Mouse (Mus musculus) intestine, embryonic 14.5 days (tissue): Measurements from ENCODE around the gene Sema5b. TPM values are rescaled to one million over a fixed set of nuclear protein-coding genes. Genes with fewer than 3 reads are reported as not detected.

Experiments used
- ATAC-seq: fragments of 200-750 bp; cut with Nextera tagmentation; replicated peaks from 2 replicates; pipeline ENCODE4 v1.8.0; 2017; ENCODE audit warnings: low read depth, moderate number of reproducible peaks, moderate TSS enrichment, moderate library complexity; ENCODE audit not compliant: low FRiP score, low TSS enrichment
- DNase-seq: peaks from one replicate; pipeline ENCODE4 v3.0.0-alpha.2; 2018; ENCODE audit warnings: low spot score
- H3K27ac ChIP-seq: fragments of 300-500 bp; sonication (generic); 2 replicates; pipeline ENCODE4 v1.5.1; 2014; ENCODE audit warnings: low read depth, mild to moderate bottlenecking, control low read depth
- H3K27me3 ChIP-seq: fragments of 300-500 bp; sonication (generic); replicated peaks from 2 replicates; pipeline ENCODE4 v1.6.1; 2014; ENCODE audit warnings: low read length, control low read depth; ENCODE audit not compliant: control insufficient read depth, insufficient read depth
- H3K36me3 ChIP-seq: fragments of 300-500 bp; sonication (generic); 2 replicates; pipeline ENCODE4 v1.6.1; 2014; ENCODE audit warnings: low read length, control low read depth; ENCODE audit not compliant: control insufficient read depth, insufficient read depth
- H3K4me1 ChIP-seq: fragments of 300-500 bp; sonication (generic); replicated peaks from 2 replicates; pipeline ENCODE4 v1.6.1; 2014; ENCODE audit warnings: low read length, control low read depth, mixed read lengths; ENCODE audit not compliant: control insufficient read depth, insufficient read depth
- H3K4me2 ChIP-seq: fragments of 300-500 bp; sonication (generic); 2 replicates; pipeline ENCODE4 v1.6.1; 2014; ENCODE audit warnings: low read length
- H3K4me3 ChIP-seq: fragments of 300-500 bp; sonication (generic); 2 replicates; pipeline ENCODE4 v1.5.1; 2014; ENCODE audit warnings: low read depth, low read length, control low read depth, mixed read lengths
- H3K9ac ChIP-seq: fragments of 300-500 bp; sonication (generic); 2 replicates; pipeline ENCODE4 v1.6.1; 2014; ENCODE audit warnings: mild to moderate bottlenecking, low read length
- H3K9me3 ChIP-seq: fragments of 300-500 bp; sonication (generic); 2 replicates; pipeline ENCODE4 v1.6.1; 2016; ENCODE audit warnings: low read length, control low read depth; ENCODE audit not compliant: control insufficient read depth
- WGBS: fragments of 180-500 bp; shearing (Covaris S2); extraction: QIAGEN DNeasy Blood & Tissue Kit; methylation state at CpG from one replicate; pipeline ENCODE4 v1.1.7; 2014; 5-methylcytosine and 5-hydroxymethylcytosine counted together
- polyA plus RNA-seq: library from polyadenylated mRNA; unstranded; fragments of >200 nt; fragmentation: Nextera tagmentation; extraction: Ambion mirVana; gene quantifications from 2 replicates; pipeline ENCODE4 v1.2.1, GENCODE M21; 2014

Gene Sema5b
- polyA plus RNA-seq, 1 experiment from 2014 or later, result 7.0 TPM

GRCm38 (mm10) chr16:35603729-35604522 is 63.0 kb downstream of the Sema5b start:
- Histone ChIP-seq H3K36me3 (no peaks in the 10 kb centered on the region), H3K4me3 (no peak overlapping the region), H3K4me1 (peaks cover 4% of the 10 kb centered on the region; the same call in 1 of the 2 replicates), H3K27me3 (no peaks in the 10 kb centered on the region), H3K27ac (no peak overlapping the region), H3K4me2 (no peak overlapping the region), H3K9me3 (no peaks in the 10 kb centered on the region), H3K9ac (no peak overlapping the region)
- WGBS, result 56% methylated on average over 20 of the region's 20 CpGs
- 0 out of 2 replicates have a peak, but pooled peaks have one; percentile 42 for ATAC-seq
- DNase-seq, result no peak

- no peak overlapping the region for H3K27ac ChIP-seq
- no peaks in the 10 kb centered on the region for H3K9me3 ChIP-seq
- no peaks in the 10 kb centered on the region for H3K36me3 ChIP-seq
- ATAC-seq, result no peak
- H3K27me3 ChIP-seq, result no peaks in the 10 kb centered on the region
- H3K4me1 ChIP-seq, result peaks cover 4% of the 10 kb centered on the region; the same call in 1 of the 2 replicates
- no peak overlapping the region for H3K9ac ChIP-seq
- H3K4me2 ChIP-seq, result no peak overlapping the region
- no peak overlapping the region for H3K4me3 ChIP-seq
- WGBS, result 77% methylated on average over 3 of the region's 3 CpGs
- DNase-seq, result no peak
These were observed 66.3 kb downstream of the Sema5b start for GRCm38 (mm10) chr16:35607250-35607649.

- 54% methylated on average over 3 of the region's 3 CpGs for WGBS
- H3K27me3 ChIP-seq, result no peaks in the 10 kb centered on the region
These were observed 67.3 kb downstream of the Sema5b start for GRCm38 (mm10) chr16:35608244-35608643.

GRCm38 (mm10) chr16:35609561-35609960 is 68.6 kb downstream of the Sema5b start:
- Histone ChIP-seq H3K4me1 (peaks cover 8% of the 10 kb centered on the region), H3K36me3 (no peaks in the 10 kb centered on the region), H3K9ac (no peak overlapping the region), H3K27ac (no peak overlapping the region), H3K4me3 (no peak overlapping the region), H3K4me2 (no peak overlapping the region), H3K27me3 (no peaks in the 10 kb centered on the region), H3K9me3 (no peaks in the 10 kb centered on the region)
- no peak for DNase-seq
- WGBS, result 82% methylated on average over 6 of the region's 6 CpGs
- no peak for ATAC-seq

More at GRCm38 (mm10) chr16:35608244-35608643, 67.3 kb downstream of the Sema5b start:
- Histone ChIP-seq H3K4me2 (no peak overlapping the region), H3K9ac (no peak overlapping the region), H3K27ac (no peak overlapping the region), H3K9me3 (no peaks in the 10 kb centered on the region), H3K4me1 (peaks cover 7% of the 10 kb centered on the region; the same call in 1 of the 2 replicates), H3K36me3 (no peaks in the 10 kb centered on the region), H3K4me3 (no peak overlapping the region)
- no peak for ATAC-seq
- DNase-seq, result no peak

- H3K4me1 ChIP-seq, result peaks cover 8% of the 10 kb centered on the region
- H3K27ac ChIP-seq, result no peak overlapping the region
- H3K36me3 ChIP-seq, result no peaks in the 10 kb centered on the region
- no peaks in the 10 kb centered on the region for H3K27me3 ChIP-seq
- WGBS, result 39% methylated on average over 17 of the region's 17 CpGs
- no peak overlapping the region; the same call in 1 of the 2 replicates for H3K4me2 ChIP-seq
- ATAC-seq (no peak; the same call in 1 of the 2 replicates), DNase-seq (peak; percentile 64)
- H3K4me3 ChIP-seq, result no peak overlapping the region
- no peaks in the 10 kb centered on the region for H3K9me3 ChIP-seq
- no peak overlapping the region for H3K9ac ChIP-seq
These were observed 73.2 kb downstream of the Sema5b start for GRCm38 (mm10) chr16:35613851-35614804.

GRCm38 (mm10) chr16:35617732-35618131 is 76.8 kb downstream of the Sema5b start:
- H3K4me3 ChIP-seq, result no peak overlapping the region
- no peak overlapping the region for H3K4me2 ChIP-seq
- ATAC-seq (no peak), DNase-seq (no peak)
- no peaks in the 10 kb centered on the region for H3K27me3 ChIP-seq
- 77% methylated on average over 4 of the region's 4 CpGs for WGBS
- H3K9ac ChIP-seq, result no peak overlapping the region
- H3K36me3 ChIP-seq, result no peaks in the 10 kb centered on the region
- H3K4me1 ChIP-seq, result peaks cover 10% of the 10 kb centered on the region
- H3K9me3 ChIP-seq, result no peaks in the 10 kb centered on the region
- H3K27ac ChIP-seq, result no peak overlapping the region

GRCm38 (mm10) chr16:35623026-35623425 is 82.1 kb downstream of the Sema5b start:
- no peaks in the 10 kb centered on the region for H3K9me3 ChIP-seq
- 66% methylated on average over 2 of the region's 2 CpGs for WGBS
- no peak overlapping the region for H3K4me2 ChIP-seq
- H3K4me3 ChIP-seq, result no peak overlapping the region
- no peak for ATAC-seq
- 0 out of 2 replicates have a peak, but pooled peaks cover 6% of the 10 kb centered on the region for H3K4me1 ChIP-seq
- no peak overlapping the region for H3K27ac ChIP-seq
- no peaks in the 10 kb centered on the region for H3K27me3 ChIP-seq
- DNase-seq, result no peak
- H3K9ac ChIP-seq, result no peak overlapping the region
- H3K36me3 ChIP-seq, result no peaks in the 10 kb centered on the region

GRCm38 (mm10) chr16:35623986-35624385 is 83.0 kb downstream of the Sema5b start:
- no peaks in the 10 kb centered on the region for H3K36me3 ChIP-seq
- H3K9ac ChIP-seq, result no peak overlapping the region
- WGBS, result 50% methylated on average over 7 of the region's 7 CpGs
- no peak overlapping the region for H3K4me3 ChIP-seq
- no peak for ATAC-seq
- no peak overlapping the region for H3K4me2 ChIP-seq
- DNase-seq, result no peak
- H3K27me3 ChIP-seq, result no peaks in the 10 kb centered on the region
- H3K4me1 ChIP-seq, result 0 out of 2 replicates have a peak, but pooled peaks cover 6% of the 10 kb centered on the region
- no peaks in the 10 kb centered on the region for H3K9me3 ChIP-seq
- H3K27ac ChIP-seq, result no peak overlapping the region
